Mouse (Mus musculus) myocyte (in vitro differentiated cells): Measurements from ENCODE around the gene Gm38431. TPM values are rescaled to one million over a fixed set of nuclear protein-coding genes. Genes with fewer than 3 reads are reported as not detected.

Source experiments
- H3K27me3 ChIP-seq: one replicate; pipeline ENCODE4 v1.6.1; 2011; ENCODE audit not compliant: control insufficient read depth, insufficient read depth, insufficient read length
- H3K36me3 ChIP-seq: one replicate; pipeline ENCODE4 v1.6.1; 2011; ENCODE audit not compliant: control insufficient read depth, insufficient read depth
- H3K4me2 ChIP-seq: one replicate; pipeline ENCODE4 v1.6.1; 2011; ENCODE audit warnings: low read depth, control low read depth
- H3K4me3 ChIP-seq: one replicate; pipeline ENCODE4 v1.5.1; 2011; ENCODE audit warnings: mild to moderate bottlenecking, control low read depth, moderate library complexity
- H3K79me2 ChIP-seq: one replicate; pipeline ENCODE4 v1.6.1; 2011; ENCODE audit not compliant: control insufficient read depth, insufficient read depth
- H3ac ChIP-seq: one replicate; pipeline ENCODE4 v1.6.1; 2011; ENCODE audit not compliant: control insufficient read depth, insufficient read length
- CEBPB ChIP-seq: IDR thresholded peaks from 2 replicates; pipeline ENCODE4 v1.6.1; 2011; ENCODE audit warnings: mild to moderate bottlenecking, moderate library complexity; ENCODE audit not compliant: poor library complexity, insufficient read depth, severe bottlenecking
- E2F4 ChIP-seq: IDR thresholded peaks from one replicate; pipeline ENCODE4 v1.6.1; 2011; ENCODE audit warnings: mild to moderate bottlenecking, control low read depth, moderate library complexity; ENCODE audit not compliant: insufficient read depth
- MAX ChIP-seq: IDR thresholded peaks from one replicate; pipeline ENCODE4 v1.6.1; 2011; ENCODE audit warnings: low read depth, mild to moderate bottlenecking, control low read depth
- MYOD1 ChIP-seq, 3 experiments: IDR thresholded peaks; one replicate each; pipeline ENCODE4 v1.6.1; 2011; ENCODE audit warnings: control low read depth in 2 of 3, low read depth in 2 of 3, mild to moderate bottlenecking in 2 of 3, moderate library complexity in 1 of 3; ENCODE audit not compliant: insufficient read length in 2 of 3, control insufficient read depth in 1 of 3
- MYOG ChIP-seq, 3 experiments: IDR thresholded peaks; one replicate each; pipeline ENCODE4 v1.6.1; 2011; ENCODE audit warnings: control low read depth in 2 of 3, low read depth in 2 of 3, mild to moderate bottlenecking in 2 of 3; ENCODE audit not compliant: insufficient read length in 2 of 3, control insufficient read depth in 1 of 3, insufficient read depth in 1 of 3
- POLR2A ChIP-seq: IDR thresholded peaks from one replicate; pipeline ENCODE4 v1.6.1; 2011; ENCODE audit warnings: low read depth, mild to moderate bottlenecking, control low read depth, moderate library complexity; ENCODE audit not compliant: insufficient read length
- POLR2AphosphoS2 ChIP-seq: IDR thresholded peaks from one replicate; pipeline ENCODE4 v1.6.1; 2011; ENCODE audit warnings: low read depth, control low read depth; ENCODE audit not compliant: insufficient read length
- REST ChIP-seq: IDR thresholded peaks from one replicate; pipeline ENCODE4 v1.6.1; 2011; ENCODE audit warnings: mild to moderate bottlenecking, control low read depth, moderate library complexity; ENCODE audit not compliant: insufficient read depth, insufficient read length
- SRF ChIP-seq: IDR thresholded peaks from one replicate; pipeline ENCODE4 v1.6.1; 2011; ENCODE audit warnings: low read depth; ENCODE audit not compliant: control insufficient read depth, insufficient read length
- TCF12 ChIP-seq: IDR thresholded peaks from one replicate; pipeline ENCODE4 v1.6.1; 2011; ENCODE audit warnings: mild to moderate bottlenecking, control low read depth; ENCODE audit not compliant: poor library complexity, insufficient read depth, severe bottlenecking
- TCF3 ChIP-seq: IDR thresholded peaks from one replicate; pipeline ENCODE4 v1.6.1; 2011; ENCODE audit warnings: low read depth, control low read depth; ENCODE audit not compliant: insufficient read length
- USF1 ChIP-seq: IDR thresholded peaks from one replicate; pipeline ENCODE4 v1.6.1; 2011; ENCODE audit warnings: low read depth, mild to moderate bottlenecking, control low read depth, moderate library complexity
- polyA plus RNA-seq: library from polyadenylated mRNA; unstranded; fragments of >200 nt; fragmentation: generic; extraction: Trizol; gene quantifications from one replicate; pipeline ENCODE4 v1.2.1, GENCODE M21; 2012; ENCODE audit warnings: missing spikeins

Gene Gm38431
- polyA plus RNA-seq, 1 experiment: 2.2 TPM

DNA sequence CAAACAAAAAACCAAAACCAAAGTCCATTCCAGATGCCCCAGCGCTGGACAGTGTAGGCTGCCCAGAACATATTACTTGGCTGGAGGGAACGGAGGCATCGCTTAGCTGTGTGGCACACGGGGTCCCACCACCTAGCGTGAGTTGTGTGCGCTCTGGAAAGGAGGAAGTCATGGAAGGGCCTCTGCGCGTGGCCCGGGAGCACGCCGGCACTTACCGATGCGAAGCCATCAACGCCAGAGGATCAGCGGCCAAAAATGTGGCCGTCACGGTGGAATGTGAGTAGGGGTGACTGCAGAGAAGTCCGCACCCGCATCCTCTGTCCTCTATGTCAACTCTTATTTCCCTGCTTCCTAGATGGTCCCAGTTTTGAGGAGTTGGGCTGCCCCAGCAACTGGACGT, 55.6 kb downstream of the Gm38431 start:
- no peaks in the 10 kb centered on the region for H3K36me3 ChIP-seq
- no peak overlapping the region for H3ac ChIP-seq
- H3K79me2 ChIP-seq: no peaks in the 10 kb centered on the region
- no peak overlapping the region for H3K4me3 ChIP-seq
- H3K27me3 ChIP-seq: peaks cover 40% of the 10 kb centered on the region
- no peak overlapping the region for H3K4me2 ChIP-seq
- TF ChIP-seq POLR2AphosphoS2 (no peak), MYOD1 (IDR thresholded peaks at IDR 0.05; ENCODE audit: control insufficient read depth in 1 of 3, insufficient read length in 2 of 3, low read depth in 2 of 3) (no peak), REST (no peak), TCF3 (no peak), TCF12 (no peak), MYOG (IDR thresholded peaks at IDR 0.05; ENCODE audit: control insufficient read depth in 1 of 3, insufficient read depth in 1 of 3, insufficient read length in 2 of 3, low read depth in 2 of 3) (no peak), E2F4 (no peak), SRF (no peak), MAX (no peak)

DNA sequence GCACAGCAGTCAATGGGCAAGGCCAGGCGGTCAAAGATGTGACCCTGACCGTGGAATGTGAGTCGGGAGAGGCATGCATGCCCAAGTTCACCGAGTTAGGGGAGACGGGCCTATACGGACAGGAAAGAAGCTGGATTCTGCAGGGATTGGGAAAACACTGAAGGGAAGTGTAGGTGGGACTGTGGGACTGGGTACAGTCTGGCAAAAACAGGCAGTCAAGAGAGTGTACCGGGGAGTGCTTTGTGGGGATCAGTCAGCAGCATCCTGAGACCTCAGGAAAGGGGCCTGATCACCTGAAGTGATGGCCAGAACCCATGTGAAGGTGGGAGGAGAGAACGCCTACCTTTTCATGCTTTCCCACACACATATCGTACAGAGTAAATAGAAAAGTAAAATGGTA, 56.2 kb downstream of the Gm38431 start:
- no peaks in the 10 kb centered on the region for H3K79me2 ChIP-seq
- H3K27me3 ChIP-seq: peaks cover 40% of the 10 kb centered on the region
- H3K36me3 ChIP-seq: no peaks in the 10 kb centered on the region
- no peak overlapping the region for H3ac ChIP-seq
- no peak for TF ChIP-seq CEBPB
- no peak for TF ChIP-seq E2F4
- no peak for TF ChIP-seq REST
- TF ChIP-seq MAX: no peak
- no peak for TF ChIP-seq TCF3
- TF ChIP-seq SRF: no peak
- no peak for TF ChIP-seq POLR2A
- no peak for TF ChIP-seq MYOD1 (IDR thresholded peaks at IDR 0.05; ENCODE audit: control insufficient read depth in 1 of 3, insufficient read length in 2 of 3, low read depth in 2 of 3)
- TF ChIP-seq TCF12: no peak
- TF ChIP-seq POLR2AphosphoS2: no peak
- no peak for TF ChIP-seq USF1
- no peak for TF ChIP-seq MYOG (IDR thresholded peaks at IDR 0.05; ENCODE audit: control insufficient read depth in 1 of 3, insufficient read depth in 1 of 3, insufficient read length in 2 of 3, low read depth in 2 of 3)
- no peak overlapping the region for H3K4me2 ChIP-seq
- H3K4me3 ChIP-seq: no peak overlapping the region

DNA sequence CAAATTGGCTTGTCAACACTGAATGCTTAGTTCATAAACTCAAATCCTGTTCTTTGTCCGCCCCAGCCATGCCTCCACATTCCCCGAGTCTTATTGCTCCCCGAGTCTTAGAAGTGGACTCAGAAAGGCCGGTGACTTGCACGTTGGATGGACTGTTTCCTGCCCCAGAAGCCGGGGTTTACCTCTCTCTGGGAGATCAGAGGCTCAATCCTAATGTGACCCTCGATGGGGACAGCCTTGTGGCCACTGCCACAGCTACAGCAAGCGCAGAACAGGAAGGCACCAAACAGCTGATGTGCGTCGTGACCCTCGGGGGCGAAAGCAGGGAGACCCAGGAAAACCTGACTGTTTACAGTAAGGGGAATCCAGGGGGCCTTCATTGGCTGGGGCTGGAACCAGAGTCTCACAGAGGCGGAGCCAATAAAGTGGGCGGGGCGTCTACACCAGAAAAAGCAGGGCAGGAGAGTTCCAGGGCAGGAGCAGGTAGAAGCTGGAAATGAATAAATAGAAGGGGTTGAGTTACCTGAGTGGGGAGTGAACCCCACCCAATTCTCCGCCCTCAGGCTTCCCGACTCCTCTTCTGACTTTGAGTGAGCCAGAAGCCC, 57.2 kb downstream of the Gm38431 start:
- no peak overlapping the region for H3K4me2 ChIP-seq
- peaks cover 40% of the 10 kb centered on the region for H3K27me3 ChIP-seq
- TF ChIP-seq MYOG (IDR thresholded peaks at IDR 0.05; ENCODE audit: control insufficient read depth in 1 of 3, insufficient read depth in 1 of 3, insufficient read length in 2 of 3, low read depth in 2 of 3) (no peak), USF1 (no peak), CEBPB (no peak), REST (no peak), E2F4 (no peak), TCF3 (no peak), SRF (no peak), MAX (no peak), MYOD1 (IDR thresholded peaks at IDR 0.05; ENCODE audit: control insufficient read depth in 1 of 3, insufficient read length in 2 of 3, low read depth in 2 of 3) (no peak), TCF12 (no peak)
- no peaks in the 10 kb centered on the region for H3K36me3 ChIP-seq
- H3ac ChIP-seq: no peak overlapping the region
- H3K79me2 ChIP-seq: no peaks in the 10 kb centered on the region
- no peak overlapping the region for H3K4me3 ChIP-seq

- peak overlapping the region; percentile 19 for H3ac ChIP-seq
- peaks cover 33% of the 10 kb centered on the region for H3K27me3 ChIP-seq
- TF ChIP-seq POLR2A (peak; percentile 50), E2F4 (no peak)
- H3K36me3 ChIP-seq: no peaks in the 10 kb centered on the region
- peak overlapping the region; percentile 100 for H3K4me2 ChIP-seq
- H3K4me3 ChIP-seq: peak overlapping the region; percentile 45
- H3K79me2 ChIP-seq: no peaks in the 10 kb centered on the region
These were observed 58.7 kb downstream of the Gm38431 start for GRCm38 (mm10) chr9:21033136-21033535.

DNA sequence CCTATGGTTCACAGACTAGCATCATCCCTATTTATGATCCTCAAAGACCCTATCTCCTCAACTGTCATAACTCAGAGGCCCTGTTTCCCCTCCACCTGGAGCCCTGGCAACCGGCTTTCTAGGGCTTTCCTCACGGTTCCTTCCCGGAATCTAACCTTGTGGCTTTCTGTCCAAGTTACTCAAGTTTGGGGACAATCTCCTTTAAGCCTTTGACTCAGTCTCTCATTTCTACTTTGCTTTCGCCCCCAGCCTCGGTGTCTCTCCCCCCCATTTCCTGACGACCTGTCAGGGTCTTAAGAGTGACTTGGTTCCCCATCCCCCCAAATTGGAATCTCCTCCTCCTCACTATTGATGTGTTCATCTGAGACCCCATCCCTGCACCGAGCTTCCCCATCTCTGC, 59.3 kb downstream of the Gm38431 start:
- H3K36me3 ChIP-seq: no peaks in the 10 kb centered on the region
- peaks cover 28% of the 10 kb centered on the region for H3K27me3 ChIP-seq
- no peaks in the 10 kb centered on the region for H3K79me2 ChIP-seq
- TF ChIP-seq MYOD1 (IDR thresholded peaks at IDR 0.05; ENCODE audit: control insufficient read depth in 1 of 3, insufficient read length in 2 of 3, low read depth in 2 of 3) (no peak), REST (no peak), SRF (no peak), POLR2A (no peak), MYOG (IDR thresholded peaks at IDR 0.05; ENCODE audit: control insufficient read depth in 1 of 3, insufficient read depth in 1 of 3, insufficient read length in 2 of 3, low read depth in 2 of 3) (no peak), TCF3 (no peak), CEBPB (no peak), MAX (no peak), TCF12 (no peak), POLR2AphosphoS2 (no peak), E2F4 (no peak), USF1 (no peak)
- peak overlapping the region; percentile 45 for H3K4me3 ChIP-seq
- peak overlapping the region; percentile 100 for H3K4me2 ChIP-seq
- peak overlapping the region; percentile 19 for H3ac ChIP-seq
